Mouse (Mus musculus): ENCODE measurements around the gene Cyp24a1. TPM values are rescaled to one million over a fixed set of nuclear protein-coding genes. Genes with fewer than 3 reads are reported as not detected.

The Cyp24a1 gene
- total and polyA plus RNA-seq, 3 experiments: 0.01 TPM; not detected in 2

DNA sequence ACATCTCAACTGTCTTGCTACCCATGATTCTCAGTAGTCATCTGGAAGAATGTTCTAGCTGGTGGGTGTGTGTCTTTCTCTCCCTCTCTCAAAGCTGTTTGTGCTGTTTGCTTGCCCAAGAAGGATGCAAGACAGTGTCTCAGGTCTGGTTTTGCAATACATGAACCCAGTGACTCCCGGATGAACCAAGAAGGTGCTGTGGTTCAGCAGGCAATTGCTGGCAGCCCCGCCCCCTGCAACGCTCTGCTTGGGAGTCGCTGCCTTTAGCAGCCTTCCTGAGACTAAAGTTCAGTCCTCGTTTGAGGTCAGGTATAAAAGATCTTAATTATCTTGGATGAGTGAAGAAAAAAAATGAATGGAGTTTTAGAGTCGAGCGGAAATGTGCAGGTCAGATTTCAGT, 35.3 kb downstream of the Cyp24a1 start (continued):
- TF ChIP-seq USF1 (IDR thresholded peaks at IDR 0.05; ENCODE audit: low read depth, low read length) (no peak), ZMIZ1 (IDR thresholded peaks at IDR 0.05; ENCODE audit: low read depth, low read length) (no peak)

DNA sequence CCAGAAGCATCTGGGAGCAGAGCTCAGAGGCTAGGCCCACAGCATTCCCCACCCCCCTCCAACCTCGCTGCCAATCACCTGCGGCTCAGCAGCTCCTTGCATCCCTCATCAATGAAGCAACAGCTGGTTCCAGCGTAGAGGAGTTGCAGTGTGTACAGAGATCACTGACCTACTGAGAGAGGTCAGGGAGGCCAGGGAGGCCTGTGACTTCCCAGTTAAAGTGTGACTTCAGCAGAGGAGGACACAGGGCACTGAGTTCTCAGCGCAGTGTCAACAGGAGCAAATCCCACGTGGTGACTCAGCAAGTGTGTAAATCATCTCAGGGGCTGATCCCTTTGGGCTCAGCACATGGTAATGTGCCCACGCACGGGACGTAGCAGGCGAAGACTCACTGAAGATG, 37.1 kb downstream of the Cyp24a1 start:
- Histone ChIP-seq H3K4me3 (ENCODE audit: control insufficient read depth in 1 of 2, insufficient read depth in 1 of 2, low read depth in 2 of 2, low read length in 2 of 2) (no peak overlapping the region), H3K27me3 (ENCODE audit: control insufficient read depth in 1 of 2, insufficient read depth in 2 of 2, low read length in 2 of 2) (no peaks in the 10 kb centered on the region), H3K27ac (ENCODE audit: control insufficient read depth, low read depth, low read length) (no peak overlapping the region), H3K9me3 (replicated peaks; ENCODE audit: insufficient read depth, low read length) (no peaks in the 10 kb centered on the region), H3K79me2 (ENCODE audit: control insufficient read depth, insufficient read depth, low read length, poor library complexity) (no peaks in the 10 kb centered on the region), H3K9ac (ENCODE audit: control insufficient read depth, low read depth, low read length, poor library complexity, severe bottlenecking) (no peak overlapping the region), H3K36me3 (ENCODE audit: control insufficient read depth in 1 of 2, insufficient read depth in 2 of 2, low read length in 2 of 2) (no peaks in the 10 kb centered on the region), H3K4me1 (ENCODE audit: control insufficient read depth in 1 of 2, insufficient read depth in 2 of 2, low read length in 2 of 2) (no peaks in the 10 kb centered on the region)
- no peak for DNase-seq (ENCODE audit: low read depth, low spot score)
- TF ChIP-seq MAX (IDR thresholded peaks at IDR 0.05; ENCODE audit: low read length) (no peak), CHD1 (IDR thresholded peaks at IDR 0.05; ENCODE audit: low read depth, low read length) (no peak), NRF1 (IDR thresholded peaks at IDR 0.05; ENCODE audit: insufficient read depth, low read depth, low read length, poor library complexity, severe bottlenecking) (no peak), NELFE (IDR thresholded peaks at IDR 0.05; ENCODE audit: low read depth, low read length) (no peak), MYC (IDR thresholded peaks at IDR 0.05; ENCODE audit: low read depth, low read length) (no peak), USF1 (IDR thresholded peaks at IDR 0.05; ENCODE audit: low read depth, low read length) (no peak), SIN3A (IDR thresholded peaks at IDR 0.05; ENCODE audit: low read length) (no peak), MXI1 (IDR thresholded peaks at IDR 0.05; ENCODE audit: low read depth, low read length) (no peak), POLR2AphosphoS2 (IDR thresholded peaks at IDR 0.05; ENCODE audit: low read length) (no peak), TAL1 (IDR thresholded peaks at IDR 0.05; ENCODE audit: low read length) (no peak), USF2 (IDR thresholded peaks at IDR 0.05; ENCODE audit: borderline replicate concordance in 1 of 2, insufficient read depth in 1 of 2, low read depth in 1 of 2, low read length in 2 of 2) (no peak), ZMIZ1 (IDR thresholded peaks at IDR 0.05; ENCODE audit: low read depth, low read length) (no peak), TCF12 (IDR thresholded peaks at IDR 0.05; ENCODE audit: low read depth, low read length) (no peak), JUND (IDR thresholded peaks at IDR 0.05; ENCODE audit: low read depth, low read length) (no peak), POLR2AphosphoS5 (IDR thresholded peaks at IDR 0.05; ENCODE audit: borderline replicate concordance, low read depth, low read length) (no peak), CHD2 (IDR thresholded peaks at IDR 0.05; ENCODE audit: low read length) (no peak), MAZ (IDR thresholded peaks at IDR 0.05; ENCODE audit: low read depth, low read length) (no peak), POLR2A (IDR thresholded peaks at IDR 0.05; ENCODE audit: control insufficient read depth in 1 of 2, insufficient read depth in 1 of 2, low read depth in 1 of 2, low read length in 2 of 2, poor library complexity in 1 of 2) (no peak), GABPA (IDR thresholded peaks at IDR 0.05; ENCODE audit: low read depth, low read length) (no peak)

DNA sequence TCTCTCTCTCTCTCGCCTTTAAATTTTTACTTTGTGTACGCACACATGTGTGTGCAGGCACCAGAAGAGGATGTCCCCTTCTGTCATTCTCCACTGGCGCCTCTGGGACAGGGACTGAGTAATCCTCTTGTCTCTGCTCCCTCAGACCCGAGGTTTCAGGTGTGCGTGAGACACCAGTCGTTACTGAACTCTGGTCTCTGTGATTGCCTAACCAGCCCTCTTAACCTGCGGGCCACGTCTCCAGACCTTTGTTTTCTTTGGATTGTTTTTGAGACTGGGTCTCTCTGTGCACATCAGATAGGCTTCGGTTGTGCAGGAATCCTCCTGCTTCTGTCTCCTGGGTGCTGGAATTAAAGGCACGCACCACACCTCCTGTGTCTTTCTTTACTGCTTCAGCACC, 37.8 kb downstream of the Cyp24a1 start:
- no peaks in the 10 kb centered on the region for H3K27me3 ChIP-seq (ENCODE audit: control insufficient read depth in 1 of 2, insufficient read depth in 2 of 2, low read length in 2 of 2)
- no peaks in the 10 kb centered on the region for H3K36me3 ChIP-seq (ENCODE audit: control insufficient read depth in 1 of 2, insufficient read depth in 2 of 2, low read length in 2 of 2)
- H3K79me2 ChIP-seq (ENCODE audit: control insufficient read depth, insufficient read depth, low read length, poor library complexity): no peaks in the 10 kb centered on the region
- H3K4me3 ChIP-seq (ENCODE audit: control insufficient read depth in 1 of 2, insufficient read depth in 1 of 2, low read depth in 2 of 2, low read length in 2 of 2): no peak overlapping the region
- DNase-seq (ENCODE audit: low read depth, low spot score): no peak
- H3K9ac ChIP-seq (ENCODE audit: control insufficient read depth, low read depth, low read length, poor library complexity, severe bottlenecking): no peak overlapping the region
- H3K9me3 ChIP-seq (replicated peaks; ENCODE audit: insufficient read depth, low read length): no peaks in the 10 kb centered on the region
- H3K27ac ChIP-seq (ENCODE audit: control insufficient read depth, low read depth, low read length): no peak overlapping the region
- no peaks in the 10 kb centered on the region for H3K4me1 ChIP-seq (ENCODE audit: control insufficient read depth in 1 of 2, insufficient read depth in 2 of 2, low read length in 2 of 2)
- TF ChIP-seq POLR2AphosphoS2 (IDR thresholded peaks at IDR 0.05; ENCODE audit: low read length) (no peak), TBP (IDR thresholded peaks at IDR 0.05; ENCODE audit: low read depth, low read length) (no peak), ETS1 (IDR thresholded peaks at IDR 0.05; ENCODE audit: low read depth, low read length) (no peak), NELFE (IDR thresholded peaks at IDR 0.05; ENCODE audit: low read depth, low read length) (no peak), ZMIZ1 (IDR thresholded peaks at IDR 0.05; ENCODE audit: low read depth, low read length) (no peak), MAX (IDR thresholded peaks at IDR 0.05; ENCODE audit: low read length) (no peak), POLR2AphosphoS5 (IDR thresholded peaks at IDR 0.05; ENCODE audit: borderline replicate concordance, low read depth, low read length) (no peak), UBTF (IDR thresholded peaks at IDR 0.05; ENCODE audit: borderline replicate concordance, insufficient read depth, low read depth, low read length) (no peak), POLR2A (IDR thresholded peaks at IDR 0.05; ENCODE audit: control insufficient read depth in 1 of 2, insufficient read depth in 1 of 2, low read depth in 1 of 2, low read length in 2 of 2, poor library complexity in 1 of 2) (no peak), SIN3A (IDR thresholded peaks at IDR 0.05; ENCODE audit: low read length) (no peak), MYB (IDR thresholded peaks at IDR 0.05; ENCODE audit: low read depth, low read length) (no peak), MAZ (IDR thresholded peaks at IDR 0.05; ENCODE audit: low read depth, low read length) (no peak), RAD21 (IDR thresholded peaks at IDR 0.05; ENCODE audit: low read depth, low read length) (no peak), RCOR1 (IDR thresholded peaks at IDR 0.05; ENCODE audit: low read depth, low read length) (no peak), EP300 (IDR thresholded peaks at IDR 0.05; ENCODE audit: low read depth in 1 of 2, low read length in 2 of 2) (no peak)

Data from MEL (cell line).